Mouse (Mus musculus): ENCODE results near the gene Plk2. TPM values are rescaled to one million over a fixed set of nuclear protein-coding genes. Genes with fewer than 3 reads are reported as not detected.

Plk2 gene
- total RNA-seq (2023) = 21.3 and 31.4 TPM in 2 replicates

GRCm38 (mm10) chr13:110394291-110395178, at the start of gene Plk2:
Plk2 (plus strand) TSS chr13:110395046.

DNA sequence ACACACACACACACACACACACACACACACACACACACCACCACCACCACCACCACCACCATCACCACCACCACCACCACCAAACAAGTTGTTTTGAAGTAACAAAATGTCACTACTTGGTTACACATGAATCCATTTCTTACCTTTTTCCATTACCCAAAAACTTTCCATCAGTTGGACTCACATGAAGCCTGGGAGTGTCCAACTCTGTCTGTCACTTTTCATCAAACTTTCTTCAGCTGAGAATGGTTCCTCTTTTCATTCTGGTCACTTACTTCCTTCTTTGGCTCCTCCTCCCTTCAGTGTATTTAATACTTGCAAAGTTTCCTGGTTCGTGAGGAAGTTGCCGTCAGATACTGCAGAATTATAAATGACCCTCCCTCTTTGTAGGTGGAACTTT, 37.9 kb upstream of the Plk2 start, which contains the start of gene Gapt:
Gene Gapt, minus strand, starts transcription at position 259 of the 400 bp plus-strand sequence.

Other genes starting within 250 kb of the Plk2 start
- gene Rab3c, start 114.0 kb upstream of the Plk2 start, total RNA-seq (2023) = not detected in 2 replicates
- gene Gapt, start 37.8 kb upstream of the Plk2 start, total RNA-seq (2023) = 57.7 and 67.7 TPM in 2 replicates